Mouse (Mus musculus): ENCODE measurements around the gene Gm43517.

Gene Gm43517

DNA sequence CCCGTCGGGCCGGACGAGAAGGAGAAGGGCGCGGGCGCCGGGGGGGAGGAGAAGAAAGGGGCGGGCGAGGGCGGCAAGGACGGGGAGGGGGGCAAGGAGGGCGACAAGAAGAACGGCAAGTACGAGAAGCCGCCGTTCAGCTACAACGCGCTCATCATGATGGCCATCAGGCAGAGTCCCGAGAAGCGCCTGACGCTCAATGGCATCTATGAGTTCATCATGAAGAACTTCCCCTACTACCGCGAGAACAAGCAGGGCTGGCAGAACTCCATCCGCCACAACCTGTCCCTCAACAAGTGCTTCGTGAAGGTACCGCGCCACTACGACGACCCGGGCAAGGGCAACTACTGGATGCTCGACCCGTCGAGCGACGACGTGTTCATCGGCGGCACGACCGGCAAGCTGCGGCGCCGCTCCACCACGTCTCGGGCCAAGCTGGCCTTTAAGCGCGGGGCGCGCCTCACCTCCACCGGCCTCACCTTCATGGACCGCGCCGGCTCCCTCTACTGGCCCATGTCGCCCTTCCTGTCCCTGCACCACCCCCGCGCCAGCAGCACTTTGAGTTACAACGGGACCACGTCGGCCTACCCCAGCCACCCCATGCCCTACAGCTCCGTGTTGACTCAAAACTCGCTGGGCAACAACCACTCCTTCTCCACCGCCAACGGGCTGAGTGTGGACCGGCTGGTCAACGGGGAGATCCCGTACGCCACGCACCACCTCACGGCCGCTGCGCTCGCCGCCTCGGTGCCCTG lies at the start of gene Gm43517:
Gene Gm43517, plus strand, starts transcription at position 299 of the 755 bp plus-strand sequence.
- peak; percentile 74 for DNase-seq

DNA sequence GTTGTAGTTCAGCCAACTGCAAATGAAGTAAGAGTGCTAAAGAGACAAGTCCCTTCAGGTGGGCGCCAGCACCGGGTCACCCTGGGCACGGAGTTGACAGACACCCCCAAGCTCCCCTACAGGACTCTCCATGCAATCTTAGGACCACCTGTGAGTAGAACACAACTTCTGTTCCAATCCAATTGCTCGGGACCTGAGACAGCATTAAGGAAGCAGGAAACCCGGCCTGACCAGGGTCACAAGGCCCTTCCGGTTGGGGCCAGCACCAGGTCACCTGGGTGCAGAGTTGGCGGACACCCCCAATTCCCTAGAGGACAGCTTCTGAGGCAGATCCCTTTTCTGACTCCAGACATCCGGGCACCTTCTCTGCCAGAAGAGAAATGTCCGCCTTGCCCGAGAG lies 35.3 kb upstream of the Gm43517 start:
- DNase-seq = no peak

DNA sequence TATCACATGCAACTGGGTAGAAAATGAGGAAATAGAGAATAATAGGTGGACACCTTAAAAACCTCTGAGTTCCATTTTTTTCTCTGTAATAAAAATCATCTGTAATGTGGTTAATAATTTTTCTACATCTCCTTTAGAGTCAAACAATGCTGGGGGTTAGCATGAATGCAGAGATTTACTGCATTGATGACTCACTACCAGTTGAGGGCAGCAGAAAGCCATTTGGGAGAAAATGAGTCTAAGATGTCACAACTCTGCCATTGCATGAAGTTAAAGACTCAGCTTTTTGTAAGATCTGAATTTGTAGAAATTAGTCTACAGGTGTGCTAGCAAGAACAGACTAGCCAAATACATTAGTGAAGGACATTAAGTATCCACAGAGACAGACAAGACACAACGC lies 16.0 kb upstream of the Gm43517 start:
- no peak for DNase-seq

DNA sequence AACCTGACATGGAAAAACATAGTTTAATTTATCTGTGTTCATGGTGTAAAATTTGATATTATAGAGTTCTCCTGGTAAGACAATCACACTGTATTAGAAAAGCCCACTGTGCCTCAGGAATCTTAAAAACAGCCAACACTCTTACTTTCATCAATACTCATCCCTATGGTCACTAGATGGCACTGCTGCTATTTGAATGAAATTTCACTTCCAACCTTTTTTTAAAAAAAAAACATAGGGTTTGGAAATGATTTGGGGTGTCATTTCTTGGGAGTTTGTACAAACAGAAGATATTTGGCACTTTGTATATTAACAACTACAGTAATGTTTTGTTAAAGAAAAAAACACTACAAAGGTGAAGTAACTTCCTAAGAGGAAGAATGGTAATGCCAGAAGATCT lies 12.8 kb upstream of the Gm43517 start:
- no peak for DNase-seq

DNA sequence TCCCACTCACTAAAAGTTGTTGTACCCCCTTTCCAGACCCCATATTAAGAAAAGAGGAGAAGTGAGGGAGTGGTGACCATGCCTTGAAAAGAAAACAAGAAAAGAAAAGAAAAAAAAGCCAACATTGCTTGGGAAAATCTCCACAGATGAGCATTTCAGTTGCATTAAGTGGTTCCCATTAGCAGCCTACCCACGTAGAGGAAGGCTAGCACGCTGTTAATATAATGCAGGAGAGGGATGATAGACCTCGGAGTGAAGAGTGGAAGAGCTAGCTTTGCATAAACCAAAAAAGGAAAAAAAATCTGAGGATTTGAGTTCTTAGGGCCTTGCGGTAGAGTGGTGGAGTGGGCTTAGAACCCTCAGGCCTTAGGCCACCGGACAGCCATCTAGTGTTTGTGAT lies 11.8 kb upstream of the Gm43517 start:
- no peak for DNase-seq

DNA sequence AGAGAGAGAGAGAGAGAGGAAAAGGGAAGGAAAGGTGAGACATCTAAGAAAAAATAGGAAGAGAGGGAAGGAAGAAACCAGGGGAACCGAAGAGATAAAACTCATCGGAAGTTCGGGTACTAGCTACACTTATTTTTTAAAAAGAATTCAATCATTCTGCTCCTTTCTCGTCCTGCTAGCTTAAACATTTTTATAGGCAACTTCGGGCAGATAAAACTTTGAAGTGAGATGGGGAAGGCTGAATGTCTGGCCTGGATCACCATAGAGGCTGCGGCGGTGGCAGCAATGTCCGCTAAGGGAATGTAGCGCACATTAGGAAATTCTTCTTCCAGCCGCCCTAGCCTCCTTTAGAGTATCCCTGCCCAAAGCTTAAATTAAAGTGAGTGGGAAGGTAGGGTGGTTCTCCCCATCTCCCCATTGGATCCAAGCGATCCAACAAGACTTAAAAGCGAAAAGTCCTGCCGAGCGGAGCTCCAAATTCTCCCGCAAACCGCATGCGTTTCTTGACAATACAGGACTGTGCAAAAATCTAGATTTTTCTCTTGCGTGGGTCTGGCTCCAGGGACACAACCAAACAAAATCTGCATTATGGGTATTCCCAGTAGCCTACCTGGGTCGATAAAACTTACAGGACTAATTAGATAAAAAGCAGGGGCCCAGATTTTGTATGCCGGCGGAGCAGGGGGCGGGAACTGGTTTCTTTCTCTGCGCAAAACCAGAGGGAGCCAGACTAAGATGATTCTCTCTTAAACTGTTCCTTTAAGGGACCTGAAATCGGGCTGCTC lies 11.0 kb upstream of the Gm43517 start:
- no peak for DNase-seq

DNA sequence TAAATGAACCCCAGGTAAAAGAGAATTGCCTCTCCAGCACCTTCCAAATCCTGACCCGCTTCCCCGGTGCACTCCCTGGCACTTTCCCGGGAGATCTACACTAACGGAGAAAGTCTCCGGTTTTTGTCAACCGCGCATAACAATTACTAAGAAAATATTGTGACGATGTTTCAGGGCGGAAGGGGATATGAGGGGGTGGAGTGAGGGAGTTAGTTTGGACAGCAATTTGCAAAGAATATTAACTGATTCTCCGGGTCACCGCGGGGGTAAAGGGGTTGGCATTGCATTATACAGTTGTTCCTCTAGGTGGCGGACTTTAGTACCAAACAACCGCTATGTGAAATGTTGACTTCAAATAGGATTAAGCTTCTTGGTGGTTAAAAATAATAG lies 10.4 kb upstream of the Gm43517 start:
- no peak for DNase-seq

DNA sequence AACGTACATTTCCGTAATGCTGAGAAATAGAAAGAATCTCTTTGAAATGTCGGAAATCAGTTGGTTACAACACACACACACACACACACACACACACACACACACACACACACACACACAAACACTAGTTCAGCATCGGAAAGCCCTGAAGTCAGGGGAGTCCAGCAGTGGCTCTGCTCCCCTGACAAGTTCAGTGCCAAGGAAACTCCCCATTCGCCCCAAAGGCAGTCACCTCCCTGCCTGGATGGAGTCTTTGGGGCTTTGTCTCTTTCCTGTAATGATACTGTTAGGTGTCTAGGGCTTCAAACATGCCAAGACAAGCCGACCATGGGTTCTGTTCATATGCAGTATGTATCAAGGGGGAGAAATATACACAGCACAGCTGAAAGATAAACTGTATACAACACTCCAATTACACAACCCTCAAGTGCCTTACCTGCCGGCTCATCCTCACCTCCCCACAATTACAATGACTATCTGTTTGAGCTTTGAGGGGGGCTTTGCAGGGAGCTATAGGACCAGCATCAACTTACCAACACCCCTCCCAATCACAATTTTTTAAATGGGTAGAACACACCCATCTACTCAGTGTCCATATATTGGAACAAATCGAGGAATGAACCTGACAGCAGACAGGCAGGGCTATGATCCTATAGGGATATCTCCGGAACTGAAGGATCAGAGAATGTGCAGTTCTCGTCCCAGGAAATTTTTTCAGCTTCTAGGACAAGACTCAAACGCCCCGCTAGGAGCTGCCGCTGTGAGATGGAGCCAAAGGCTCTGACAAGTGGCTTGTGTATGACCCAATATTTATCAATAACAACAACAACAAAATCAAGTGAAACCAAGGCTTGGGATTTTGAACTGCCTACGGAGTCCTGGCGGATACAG lies 9.3 kb upstream of the Gm43517 start:
- peak; percentile 37 for DNase-seq

DNA sequence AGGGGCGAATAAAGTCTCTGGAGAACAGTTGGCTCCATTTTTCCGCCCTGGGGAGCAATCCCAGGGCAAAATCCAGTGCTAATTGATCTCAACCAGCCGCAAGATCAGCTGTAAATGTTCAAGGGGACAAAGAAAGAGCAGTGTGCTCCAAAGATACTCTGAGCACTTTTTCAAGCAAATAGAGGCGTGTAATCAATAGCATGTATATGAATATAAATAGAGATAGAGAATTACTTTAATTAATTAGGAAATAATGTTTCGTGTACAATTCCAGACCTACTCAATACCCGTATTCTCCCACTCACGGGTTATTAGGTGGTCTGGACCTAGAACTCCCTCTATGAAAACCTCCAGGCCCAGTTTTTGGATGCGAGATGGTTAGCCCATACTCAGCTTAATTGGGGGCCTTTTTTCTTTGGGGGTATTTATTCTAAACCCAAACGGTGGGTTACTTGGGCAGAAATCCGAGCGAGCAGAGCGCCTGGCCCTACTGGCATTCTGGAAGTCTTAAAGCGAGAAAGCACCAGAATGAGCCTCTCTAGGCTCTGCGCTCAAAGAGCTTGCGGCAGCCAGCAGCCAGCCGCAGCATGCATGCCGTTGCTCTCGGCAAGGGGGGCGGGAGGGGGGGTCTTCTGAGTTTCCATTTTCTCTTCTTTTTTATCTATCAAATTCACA lies 8.5 kb upstream of the Gm43517 start:
- DNase-seq = peak; percentile 45

DNA sequence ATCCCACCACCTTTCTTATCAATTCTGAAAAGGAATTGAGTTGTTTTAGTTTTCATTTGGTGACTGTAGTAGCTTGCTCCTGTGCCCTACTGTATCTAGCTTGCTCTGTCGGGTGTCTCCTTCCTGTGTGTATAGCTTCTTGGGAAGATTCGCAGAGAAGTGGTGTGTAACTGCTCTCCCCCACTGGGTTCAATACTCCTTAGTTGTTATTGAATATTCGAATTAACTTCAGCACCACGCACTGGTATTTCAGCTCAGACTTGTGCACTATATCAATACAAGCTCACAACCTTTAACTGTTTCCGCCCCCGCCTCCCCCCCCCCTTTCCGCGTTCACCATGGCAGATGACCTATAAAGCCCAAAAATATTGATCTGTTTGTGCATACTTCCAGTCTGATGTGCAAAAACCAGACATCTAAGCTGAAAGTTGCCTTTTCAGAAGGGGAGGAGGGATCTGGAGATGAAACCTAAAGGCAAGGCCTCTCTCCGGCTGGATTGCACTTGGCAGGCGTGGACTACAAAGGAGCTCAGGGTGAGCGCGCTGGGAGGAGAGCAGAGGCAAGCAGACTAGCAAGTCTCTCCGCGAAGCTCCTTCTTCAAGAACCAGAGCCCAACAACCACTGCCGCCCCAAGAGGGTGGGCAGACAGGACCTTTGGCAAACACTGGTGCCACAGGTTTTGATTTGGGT lies 7.5 kb upstream of the Gm43517 start:
- DNase-seq = peak; percentile 72

DNA sequence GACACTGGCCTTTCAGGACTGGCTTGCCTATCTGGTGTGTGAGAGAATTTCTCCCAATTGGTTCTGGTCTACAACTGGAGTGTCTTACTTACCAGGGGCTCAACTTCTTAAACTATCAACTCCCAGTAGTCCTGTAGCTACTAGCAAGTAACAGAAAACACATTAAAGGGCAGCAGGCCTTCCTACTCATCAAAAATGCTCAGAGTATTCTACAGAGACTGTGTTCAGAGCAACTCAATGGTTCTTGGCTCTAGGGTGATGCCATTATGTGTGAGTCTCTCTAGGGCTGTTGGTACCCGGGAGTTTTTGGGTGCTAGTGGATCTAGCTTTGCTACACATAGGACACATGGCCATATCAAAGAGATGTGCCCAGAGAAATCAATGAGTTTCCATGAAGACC lies 6.1 kb upstream of the Gm43517 start:
- no peak for DNase-seq

DNA sequence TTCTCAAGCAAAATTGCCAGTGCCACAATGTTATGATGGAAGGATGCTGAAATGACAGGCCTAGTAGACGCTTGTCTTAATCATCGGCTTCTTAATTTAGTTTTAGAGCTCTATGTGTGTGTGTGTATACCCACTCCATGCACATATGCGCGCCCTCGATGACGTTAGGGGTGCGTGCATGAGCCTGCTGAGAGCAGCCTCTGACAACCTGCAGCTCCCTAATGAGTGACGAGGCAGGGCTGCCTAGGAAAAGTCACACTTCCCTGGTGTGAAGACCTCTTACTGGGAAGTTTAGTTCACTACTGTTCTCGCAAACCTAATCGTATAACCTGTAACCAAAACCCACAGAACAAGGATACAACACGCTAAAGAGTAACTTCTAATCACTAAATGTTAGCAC lies 5.5 kb upstream of the Gm43517 start:
- DNase-seq = peak; percentile 58

DNA sequence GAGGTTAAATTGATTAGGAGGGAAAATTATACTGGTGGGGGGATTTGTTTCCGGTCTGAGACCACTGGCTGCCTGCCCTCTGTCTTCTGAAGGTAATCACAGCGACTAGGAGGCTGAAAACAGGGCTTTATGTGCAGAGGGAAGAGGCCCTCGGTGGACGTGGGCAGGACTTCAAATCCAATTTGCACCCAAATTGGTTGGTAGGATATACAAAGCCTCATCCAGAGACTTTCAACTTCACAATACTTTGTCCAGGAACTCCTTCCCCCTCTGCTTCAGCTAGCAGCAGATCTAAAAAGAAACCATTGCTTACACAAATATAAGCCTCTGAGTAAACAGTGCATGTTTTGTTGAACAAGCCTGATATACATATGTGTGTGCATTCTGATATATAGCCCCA lies 4.5 kb upstream of the Gm43517 start:
- peak; percentile 41 for DNase-seq

DNA sequence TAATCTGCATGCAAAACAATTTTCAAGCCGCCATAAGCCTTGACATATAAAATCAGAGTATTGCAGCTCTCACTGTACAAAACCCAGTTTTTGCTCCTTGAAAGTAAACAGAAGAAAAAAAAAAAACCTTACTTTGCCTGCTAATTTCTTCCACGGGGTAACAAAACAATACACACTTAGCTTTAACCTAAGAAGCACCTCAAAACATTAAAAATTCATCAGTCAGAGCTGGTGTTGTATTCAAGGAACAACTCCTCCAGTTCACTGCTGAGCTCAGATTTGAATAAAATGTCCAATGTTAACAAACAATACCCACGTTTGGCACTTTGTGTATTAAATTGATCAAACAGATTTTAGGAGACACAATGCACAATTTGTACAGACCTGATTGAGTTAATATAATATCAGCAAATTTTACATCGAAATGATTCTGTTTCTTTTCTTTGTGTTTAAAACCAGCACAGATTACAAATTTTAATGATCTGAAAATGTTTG lies 3.9 kb upstream of the Gm43517 start:
- no peak for DNase-seq

DNA sequence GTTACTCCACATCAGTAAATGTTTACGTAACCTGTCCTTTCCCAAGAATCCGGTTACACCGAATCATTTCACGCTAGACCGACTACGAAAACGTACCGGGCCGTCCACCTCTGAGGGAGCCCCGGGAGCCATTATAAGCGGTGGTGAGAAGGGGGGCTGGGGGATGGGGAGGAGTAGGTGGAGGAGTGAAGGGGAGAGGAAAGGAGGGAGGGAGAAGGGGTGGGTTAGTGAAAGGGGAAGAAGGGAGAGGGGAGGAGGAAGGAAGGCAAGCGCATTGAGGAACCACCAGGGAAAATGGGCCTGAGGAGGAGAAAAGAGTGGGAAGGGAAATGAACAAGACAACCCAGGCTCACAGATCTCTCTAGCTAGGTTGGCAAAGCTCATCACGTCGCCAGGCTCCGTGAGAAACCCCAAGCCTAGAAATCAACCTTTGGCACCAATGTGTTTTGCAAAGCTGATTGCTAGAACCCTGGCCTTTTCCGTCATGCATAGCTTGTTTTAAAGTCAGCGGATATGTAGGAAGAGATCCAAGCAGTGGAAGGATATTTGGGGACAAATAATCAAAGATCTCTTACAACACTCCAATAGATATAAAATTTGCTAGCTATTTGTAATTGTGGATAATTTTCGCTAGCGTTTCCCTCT lies 3.1 kb upstream of the Gm43517 start:
- peak; percentile 70 for DNase-seq

DNA sequence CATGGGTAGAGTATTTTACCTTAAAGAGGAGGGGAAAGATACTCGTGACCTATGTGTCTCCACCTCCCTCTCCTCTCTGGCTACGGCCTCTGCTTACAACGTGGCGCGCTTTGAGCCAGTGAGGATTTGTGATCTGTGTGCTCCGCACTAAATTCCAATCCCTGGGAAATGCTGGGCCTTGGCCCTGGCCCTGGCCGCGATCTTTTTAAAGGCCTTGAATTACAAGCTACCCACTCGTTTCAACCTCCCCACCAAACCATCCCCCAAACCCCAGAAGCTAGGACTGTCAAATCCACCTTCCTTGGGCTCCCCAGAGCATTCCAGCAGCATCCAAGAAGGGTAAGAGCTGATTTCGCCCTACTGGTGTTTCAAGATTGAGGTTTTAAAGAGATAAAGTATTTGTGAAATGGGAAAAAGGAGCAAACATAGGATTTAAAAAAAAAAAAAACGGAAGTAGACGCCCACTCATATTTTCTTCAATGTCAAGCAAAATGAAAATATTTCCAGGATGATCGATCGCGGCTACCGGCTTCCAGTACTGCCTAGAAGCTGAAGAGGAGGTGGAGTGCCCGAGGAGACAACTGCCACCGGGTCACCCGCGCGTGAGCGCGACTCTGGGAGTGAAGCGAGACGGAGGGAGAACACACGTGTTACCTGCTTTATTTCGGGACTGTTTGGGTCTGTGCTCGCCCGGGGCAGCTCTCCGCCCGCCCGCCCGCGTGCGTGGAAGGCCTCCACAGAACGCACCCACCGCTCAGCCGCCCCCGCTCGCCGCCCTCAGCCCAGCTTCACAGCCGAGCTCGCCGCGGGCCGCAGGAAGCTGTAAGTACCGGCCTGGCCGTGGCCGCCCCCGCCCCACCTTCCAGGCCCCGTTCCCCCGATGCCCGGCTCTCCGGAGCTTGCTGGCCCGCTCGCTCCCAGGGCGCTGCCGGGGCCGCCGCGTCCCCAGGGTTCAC lies 2.1 kb upstream of the Gm43517 start, which contains the start of gene Foxg1:
Gene Foxg1, plus strand, starts transcription at position 96 of the 956 bp plus-strand sequence.
- DNase-seq = peak; percentile 57

DNA sequence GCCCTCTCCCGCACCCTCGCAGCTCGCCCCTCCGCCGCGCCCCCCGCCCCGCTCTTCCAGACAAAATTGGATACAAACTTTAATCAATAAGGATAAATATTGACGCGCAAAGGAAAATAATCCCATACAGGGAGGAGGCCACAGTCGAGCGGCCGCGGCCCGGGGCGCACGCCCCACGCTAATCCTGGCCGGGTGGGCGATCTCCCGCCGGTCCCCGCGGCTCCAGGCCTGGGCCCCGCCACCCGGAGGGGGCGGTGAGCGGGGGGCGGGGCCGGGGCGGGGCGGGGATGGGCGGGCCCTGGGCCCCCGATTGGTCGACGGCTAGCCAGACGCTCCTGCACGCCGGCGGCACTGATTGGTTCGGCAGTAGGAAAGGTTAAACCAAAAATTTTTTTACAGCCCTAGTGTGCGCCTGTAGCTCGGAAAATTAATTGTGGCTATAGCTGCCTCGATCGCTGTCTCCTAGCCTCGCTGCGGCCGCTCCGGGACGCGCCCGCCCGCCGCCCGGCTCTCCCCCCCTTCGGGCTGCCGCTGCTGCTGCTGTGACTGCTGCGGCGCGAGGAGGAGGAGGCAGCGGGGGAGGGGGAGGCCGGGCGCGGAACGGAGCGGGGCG lies 1.3 kb upstream of the Gm43517 start:
- peak; percentile 87 for DNase-seq

DNA sequence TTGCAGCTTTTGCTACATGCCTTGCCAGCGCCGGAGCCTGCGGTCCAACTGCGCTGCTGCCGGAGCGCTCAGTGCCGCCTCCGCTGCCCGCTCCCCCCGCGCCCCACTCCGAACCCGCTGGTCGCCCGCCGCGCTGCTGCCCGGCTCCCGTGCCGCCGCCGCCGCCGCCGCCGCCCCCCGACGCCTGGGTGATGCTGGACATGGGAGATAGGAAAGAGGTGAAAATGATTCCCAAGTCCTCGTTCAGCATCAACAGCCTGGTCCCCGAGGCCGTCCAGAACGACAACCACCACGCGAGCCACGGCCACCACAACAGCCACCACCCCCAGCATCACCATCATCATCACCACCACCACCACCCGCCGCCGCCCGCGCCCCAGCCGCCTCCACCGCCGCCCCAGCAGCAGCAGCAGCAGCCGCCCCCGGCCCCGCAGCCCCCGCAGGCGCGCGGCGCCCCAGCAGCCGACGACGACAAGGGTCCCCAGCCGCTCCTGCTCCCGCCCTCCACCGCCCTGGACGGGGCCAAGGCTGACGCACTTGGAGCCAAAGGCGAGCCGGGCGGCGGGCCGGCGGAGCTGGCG lies 589 bp upstream of the Gm43517 start:
- DNase-seq = peak; percentile 55

DNA sequence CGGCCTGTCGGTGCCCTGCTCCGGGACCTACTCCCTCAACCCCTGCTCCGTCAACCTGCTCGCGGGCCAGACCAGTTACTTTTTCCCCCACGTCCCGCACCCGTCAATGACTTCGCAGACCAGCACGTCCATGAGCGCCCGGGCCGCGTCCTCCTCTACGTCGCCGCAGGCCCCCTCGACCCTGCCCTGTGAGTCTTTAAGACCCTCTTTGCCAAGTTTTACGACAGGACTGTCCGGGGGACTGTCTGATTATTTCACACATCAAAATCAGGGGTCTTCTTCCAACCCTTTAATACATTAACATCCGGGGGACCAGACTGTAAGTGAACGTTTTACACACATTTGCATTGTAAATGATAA lies 637 bp downstream of the Gm43517 start:
- no peak for DNase-seq
